Mouse (Mus musculus): ENCODE measurements at regions not wholly inside any gene's neighbourhood (a gene's known extent, or its start where the extent isn't known, plus 50 kb on each side); places are given as distances from the start of the nearest gene placed in this dataset.

DNA sequence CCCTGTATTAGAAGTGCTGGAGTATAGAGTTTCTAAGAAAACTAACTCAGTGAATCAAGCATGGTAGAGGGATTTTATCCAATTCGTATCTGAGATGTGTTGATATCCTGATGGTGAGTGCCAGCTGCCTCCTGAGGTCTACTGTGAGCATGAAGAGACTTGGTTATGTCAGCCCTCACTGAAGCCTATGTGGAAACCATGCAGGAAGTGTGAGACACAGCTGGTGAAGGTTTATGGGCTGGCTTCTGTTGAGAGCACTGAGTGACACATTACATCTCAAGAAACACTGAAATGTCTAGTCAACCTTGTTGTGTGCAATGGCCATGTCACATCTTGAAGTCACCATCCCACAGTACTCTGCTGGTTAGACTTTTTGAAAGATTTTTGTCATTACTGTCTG, 104.6 kb downstream of the Psmg1 start:
- no peak for DNase-seq (ENCODE audit: low spot score)

DNA sequence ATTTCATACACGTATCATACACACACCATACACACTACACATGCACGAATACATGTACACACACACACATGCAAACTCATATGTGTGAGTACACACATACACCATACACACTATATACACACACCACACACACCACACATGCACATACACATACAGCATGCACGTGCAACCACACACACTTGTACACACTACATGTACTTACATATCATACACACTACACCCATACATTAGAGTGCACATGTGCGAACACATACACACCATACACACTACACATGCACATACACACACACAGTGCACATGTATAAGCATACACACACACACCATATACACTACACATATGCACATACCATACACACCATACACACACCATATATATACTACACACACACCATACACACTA, 117.5 kb downstream of the Psmg1 start:
- no peak for DNase-seq (ENCODE audit: low spot score)

DNA sequence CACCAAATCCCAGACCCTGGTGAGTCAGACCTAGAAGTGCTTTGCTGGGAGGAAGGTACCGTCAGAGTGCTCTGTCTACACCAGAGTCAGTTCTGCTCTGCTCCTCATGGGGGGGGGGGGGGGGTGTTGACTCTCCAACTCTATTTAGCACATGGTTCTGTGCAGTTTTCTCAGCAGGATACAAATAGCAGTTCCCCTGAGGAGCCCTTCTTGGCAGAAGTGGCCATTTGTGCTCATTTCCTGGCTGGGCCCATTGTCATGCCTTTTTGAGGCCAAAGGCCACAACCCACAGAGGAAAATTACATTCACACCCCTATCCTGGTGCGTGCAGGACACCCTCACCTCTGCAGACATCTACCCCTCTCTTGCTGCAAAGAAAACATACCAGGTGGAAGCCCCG, 118.3 kb downstream of the Psmg1 start:
- no peak for DNase-seq (ENCODE audit: low spot score)

DNA sequence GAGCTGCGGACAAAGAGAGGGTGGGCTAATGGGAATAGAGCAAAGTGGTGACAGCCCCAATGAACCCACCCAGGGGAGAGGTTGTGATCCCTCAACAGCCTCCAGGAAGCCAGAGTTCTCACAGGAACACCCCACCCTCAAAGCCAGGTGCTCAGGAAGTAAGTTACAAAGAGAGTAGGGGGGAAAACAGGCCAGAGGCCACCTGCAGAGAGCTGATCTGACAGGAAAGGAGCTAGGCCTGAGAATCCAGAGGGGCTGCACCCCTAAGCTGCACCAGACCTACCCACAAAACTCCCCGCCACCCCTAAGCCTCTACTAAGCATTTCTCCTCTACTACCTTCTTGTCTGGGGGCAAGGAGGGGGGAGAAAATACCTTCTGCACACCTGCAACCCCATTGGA, 120.5 kb downstream of the Psmg1 start:
- DNase-seq (ENCODE audit: low spot score), result no peak

DNA sequence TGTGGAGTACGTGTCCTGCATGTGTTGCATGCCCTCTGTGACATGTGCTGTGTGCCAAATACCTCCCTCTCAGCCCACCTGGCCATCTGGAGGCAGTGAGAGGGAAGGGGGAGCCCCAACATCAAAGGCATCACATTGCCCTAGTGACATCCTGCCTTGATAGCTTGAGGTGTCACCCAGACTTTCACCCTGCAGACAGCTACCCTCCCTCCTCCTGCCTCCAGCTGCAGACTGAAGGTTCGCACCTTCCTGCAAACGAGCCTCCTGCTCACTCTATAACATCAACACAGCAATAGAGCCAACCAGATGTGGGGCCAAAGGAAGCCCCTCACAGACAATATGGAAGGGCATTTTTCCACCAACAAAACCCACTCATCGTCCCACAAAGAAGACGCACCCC, 121.3 kb downstream of the Psmg1 start:
- no peak for DNase-seq (ENCODE audit: low spot score)

DNA sequence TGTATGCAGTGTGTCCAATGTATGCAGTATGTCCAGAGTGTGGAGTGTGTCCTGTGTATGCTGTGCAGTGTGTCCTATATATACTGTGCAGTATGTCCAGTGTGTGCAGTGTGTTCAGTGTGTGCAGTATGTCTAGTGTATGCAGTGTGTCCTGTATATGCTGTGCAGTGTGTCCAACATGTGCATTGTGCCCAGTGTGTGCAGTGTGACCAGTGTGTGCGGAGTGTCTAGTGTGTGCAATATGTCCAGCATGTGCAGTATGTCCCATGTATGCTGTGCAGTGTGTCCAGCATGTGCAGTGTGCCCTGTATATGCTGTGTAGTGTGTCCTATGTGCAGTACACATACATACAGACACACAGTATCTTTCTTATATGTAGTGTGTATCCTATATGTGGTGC, 121.9 kb downstream of the Psmg1 start:
- DNase-seq (ENCODE audit: low spot score), result no peak

DNA sequence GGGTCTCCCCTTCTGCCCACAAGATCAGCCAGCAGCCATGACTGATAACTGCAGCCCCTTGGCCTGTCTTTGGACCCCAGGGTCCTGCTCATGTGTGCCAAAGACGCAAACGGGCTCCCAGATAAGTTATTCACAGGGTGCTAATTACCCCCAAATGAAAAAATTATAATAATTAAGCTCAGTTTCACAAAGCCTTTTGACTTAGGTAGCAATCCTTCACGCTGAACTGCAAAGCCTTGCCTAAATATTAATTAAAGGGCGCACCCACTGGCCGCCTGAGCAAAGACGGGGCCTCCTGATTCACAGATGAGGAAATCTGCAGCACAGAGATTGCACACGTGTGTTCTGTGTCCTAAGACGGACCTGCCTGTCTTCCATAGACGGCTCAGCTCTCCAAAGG, 123.2 kb downstream of the Psmg1 start:
- DNase-seq (ENCODE audit: low spot score), result no peak

DNA sequence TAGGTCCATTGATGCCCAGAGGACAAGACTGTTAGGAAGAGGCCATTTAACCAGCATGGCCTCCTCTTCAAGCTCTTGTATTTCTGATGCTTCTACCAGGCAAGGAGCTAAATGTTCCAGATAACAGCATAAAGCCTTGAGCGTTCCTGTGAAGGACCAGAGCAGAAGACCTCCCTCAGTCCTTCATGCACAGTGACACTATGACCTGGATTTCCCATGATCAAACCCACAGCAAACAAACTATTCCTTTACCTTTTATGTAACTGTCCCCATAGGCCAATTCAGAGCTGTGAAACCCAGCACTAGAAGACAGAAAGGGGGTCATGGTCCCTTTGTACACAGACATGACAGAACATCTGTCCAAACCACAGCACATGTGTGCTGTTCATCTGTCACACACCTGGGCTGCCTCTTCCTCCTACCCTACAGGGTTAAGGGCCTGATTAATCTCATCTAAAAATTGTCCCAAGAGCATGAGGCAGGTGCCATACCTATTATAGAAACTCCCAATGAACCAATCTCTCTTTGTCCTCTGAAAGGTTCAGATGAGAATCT, 123.8 kb downstream of the Psmg1 start:
- no peak for DNase-seq (ENCODE audit: low spot score)

DNA sequence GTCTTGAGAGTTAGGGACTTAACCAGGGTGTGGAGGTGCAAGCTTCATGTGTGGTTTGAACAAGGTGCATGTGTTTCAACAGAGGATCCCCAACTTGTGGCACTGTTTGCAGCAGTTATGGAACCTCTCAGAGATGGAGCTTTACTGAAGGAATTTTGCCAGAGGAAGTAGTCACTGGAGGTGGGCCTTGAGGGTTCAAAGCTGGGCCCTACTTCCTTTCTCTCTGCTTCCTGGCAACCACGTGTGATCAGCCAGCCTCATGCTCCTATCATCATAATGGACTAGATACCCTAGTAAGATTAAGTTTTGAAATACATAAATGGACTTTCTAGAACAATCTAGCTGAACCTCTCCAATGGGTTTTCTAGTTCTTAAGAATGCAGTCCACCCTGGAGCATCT, 125.2 kb downstream of the Psmg1 start:
- DNase-seq (ENCODE audit: low spot score), result no peak

DNA sequence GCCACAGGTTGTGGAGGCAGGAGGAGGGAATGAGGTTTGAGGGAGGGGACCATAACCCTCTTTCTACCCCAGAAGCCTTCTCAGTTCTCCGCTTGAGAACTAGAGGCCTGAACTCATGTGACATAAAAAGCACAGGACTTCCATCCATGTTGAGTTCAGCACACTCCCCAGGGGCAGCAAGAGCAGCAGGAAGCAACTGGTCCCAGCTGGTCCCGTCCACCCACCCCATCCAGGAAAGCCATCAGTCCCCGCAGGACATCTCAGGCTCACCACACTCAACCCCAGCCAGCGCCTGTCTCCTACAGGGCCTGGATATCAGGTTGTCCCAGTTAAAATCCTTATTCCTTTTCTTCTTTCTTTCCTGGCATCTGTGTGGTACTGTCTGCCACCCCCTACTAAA, 126.1 kb downstream of the Psmg1 start:
- DNase-seq (ENCODE audit: low spot score), result no peak

DNA sequence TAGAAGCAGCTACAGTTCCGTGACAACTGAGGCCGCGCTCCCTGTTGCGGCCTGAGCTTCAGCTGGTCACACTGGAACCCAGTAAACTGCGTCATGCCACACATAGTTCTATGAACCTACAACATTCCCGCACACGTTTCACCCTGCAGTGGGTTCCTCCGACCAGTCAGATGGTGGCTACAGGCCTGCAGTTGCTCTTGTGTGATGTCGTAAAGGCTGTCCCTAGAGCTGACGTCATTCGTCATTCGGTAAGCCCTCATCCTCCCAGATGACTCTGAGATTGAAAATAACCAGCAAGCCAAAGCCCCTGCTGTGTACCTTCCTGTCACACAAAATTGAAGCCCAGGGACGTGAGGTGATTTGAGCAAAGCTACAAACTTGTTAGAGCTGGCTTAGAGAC, 126.7 kb downstream of the Psmg1 start:
- DNase-seq (ENCODE audit: low spot score), result no peak

DNA sequence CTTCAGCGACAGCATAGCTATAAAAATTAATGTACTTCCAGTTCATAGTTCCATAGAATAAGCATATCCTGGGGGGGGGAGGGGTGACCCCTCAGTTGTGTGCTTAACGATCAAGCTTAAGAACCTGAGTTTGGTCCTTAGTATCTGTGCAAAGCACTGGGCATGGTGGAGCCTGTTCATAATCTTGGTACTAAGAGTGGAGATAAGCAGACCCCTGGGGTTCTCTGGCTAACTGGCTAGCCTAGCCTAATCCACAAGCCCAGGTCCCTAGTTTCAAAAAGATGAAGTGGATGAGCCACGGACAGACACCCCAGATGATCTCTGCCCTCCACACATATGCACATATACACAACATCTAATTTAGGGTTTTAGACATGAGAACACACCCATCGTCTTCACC, 127.2 kb downstream of the Psmg1 start:
- DNase-seq (ENCODE audit: low spot score), result no peak

DNA sequence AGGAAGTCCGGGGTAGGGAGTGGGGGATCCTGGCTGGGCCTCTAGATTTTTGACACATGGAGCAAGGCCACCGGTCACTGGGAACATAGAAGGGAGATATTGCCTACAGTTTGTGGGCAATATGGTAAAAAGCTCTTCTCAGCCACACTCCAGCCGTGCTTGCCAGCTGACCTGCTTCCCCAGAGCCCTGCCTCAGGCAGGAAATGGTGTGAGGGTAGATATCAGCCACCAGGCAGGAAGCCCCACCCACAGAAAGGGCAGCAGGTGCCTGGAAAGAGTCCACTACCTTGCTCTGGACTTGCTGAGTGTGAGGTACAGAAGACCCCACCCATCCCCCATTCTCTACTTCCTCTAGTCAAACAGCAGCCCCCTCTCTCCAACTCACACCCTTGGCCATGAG, 128.1 kb downstream of the Psmg1 start:
- DNase-seq (ENCODE audit: low spot score), result peak; percentile 19

DNA sequence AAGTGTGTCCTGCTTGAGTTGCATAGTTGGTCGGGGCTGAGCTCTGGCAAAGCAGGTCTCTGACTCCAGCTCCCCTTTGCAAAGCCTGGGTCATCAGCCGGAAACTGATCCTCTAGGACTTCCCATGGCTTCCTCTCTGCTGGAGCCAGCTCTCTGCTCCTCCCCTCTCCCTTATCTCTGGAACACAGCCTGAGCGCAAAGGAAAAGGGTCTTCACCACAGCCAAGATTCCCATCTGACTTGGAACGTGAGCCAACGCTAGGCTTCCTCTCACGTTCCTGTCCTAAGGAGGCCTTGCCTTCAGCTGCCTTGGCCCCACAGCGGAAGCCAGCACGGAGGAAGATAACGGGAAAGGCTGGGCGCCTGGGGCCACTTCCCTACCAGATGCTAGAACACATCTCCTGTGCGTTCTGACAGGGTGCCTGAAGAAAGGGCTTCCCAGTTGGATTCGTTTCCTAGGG, 129.5 kb downstream of the Psmg1 start:
- no peak for DNase-seq (ENCODE audit: low spot score)

DNA sequence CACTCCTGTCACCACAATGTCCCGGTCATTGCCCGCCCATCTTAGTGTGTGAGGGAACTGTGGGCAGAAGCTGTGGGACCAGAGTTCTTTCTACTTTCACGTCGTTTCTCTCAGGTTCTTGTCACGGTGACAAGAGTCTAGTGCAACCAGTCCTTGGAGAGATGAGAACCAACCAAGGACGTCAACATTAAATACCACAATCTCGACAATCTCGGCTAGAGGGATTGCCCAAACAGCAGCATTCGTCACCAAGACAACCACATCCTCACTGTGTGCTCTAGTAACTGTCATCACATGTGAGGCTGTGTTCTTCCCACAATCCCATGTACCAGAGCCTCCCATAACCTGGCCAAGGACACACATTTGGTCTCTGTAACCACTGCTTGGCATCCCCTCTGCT, 129.9 kb downstream of the Psmg1 start:
- DNase-seq (ENCODE audit: low spot score), result no peak

DNA sequence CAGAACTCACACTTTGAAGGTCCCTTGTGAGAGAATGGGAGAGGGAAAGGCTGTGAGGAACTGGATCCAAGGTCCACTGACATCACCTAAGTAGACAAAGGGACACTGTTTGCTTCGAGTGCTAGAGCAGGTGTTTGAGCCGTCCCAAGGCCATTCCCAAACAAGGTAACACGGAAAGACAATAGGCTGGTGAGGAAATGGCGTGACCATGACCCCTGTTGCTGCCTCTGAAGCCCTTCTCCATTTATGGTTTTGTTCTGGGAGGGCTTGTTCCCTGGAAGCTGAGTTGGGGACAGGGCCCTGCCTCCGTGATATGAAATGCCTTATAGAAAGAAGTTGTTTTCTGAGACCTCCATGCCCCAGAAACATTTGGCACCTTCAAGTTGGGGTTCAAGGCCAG, 130.6 kb downstream of the Psmg1 start:
- peak; percentile 40 for DNase-seq (ENCODE audit: low spot score)

DNA sequence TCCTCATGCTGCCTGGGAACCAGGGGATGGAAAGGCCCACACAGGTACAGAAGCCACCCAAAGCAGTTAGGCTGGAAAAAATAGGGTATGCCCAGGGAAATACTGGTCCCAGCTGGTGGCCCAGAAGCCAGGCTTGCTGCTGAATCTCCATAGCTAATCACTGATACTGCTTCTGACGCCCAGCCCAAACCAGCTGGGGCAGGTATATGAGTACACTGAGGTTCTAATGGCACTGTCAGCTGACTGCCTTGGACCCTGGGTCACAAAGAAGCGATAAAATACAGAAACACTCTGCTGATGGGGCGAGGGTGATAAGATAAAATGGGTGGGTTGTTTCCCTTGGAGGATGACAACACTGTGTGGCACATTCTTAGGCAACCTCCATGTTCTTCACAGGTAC, 133.4 kb downstream of the Psmg1 start:
- no peak for DNase-seq (ENCODE audit: low spot score)

DNA sequence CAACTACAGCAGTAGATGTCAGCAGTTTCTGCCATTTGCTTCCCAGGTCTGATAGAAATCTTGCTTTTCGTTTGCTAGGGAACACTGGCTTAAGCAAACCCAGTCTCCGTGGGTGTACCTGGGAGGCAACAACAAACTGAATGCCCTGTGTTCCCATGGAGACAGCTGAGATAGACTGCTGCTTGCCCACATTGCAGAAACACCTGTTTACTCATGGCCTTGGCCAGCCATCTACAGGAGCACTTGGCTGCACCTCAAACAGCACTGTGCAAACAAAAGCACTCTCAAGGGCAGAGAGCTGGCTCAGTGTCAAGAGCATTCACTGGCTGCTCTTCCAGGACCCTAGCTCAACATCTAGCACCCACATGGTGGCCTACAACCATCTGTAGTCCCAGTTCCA, 135.5 kb downstream of the Psmg1 start:
- DNase-seq (ENCODE audit: low spot score), result no peak

DNA sequence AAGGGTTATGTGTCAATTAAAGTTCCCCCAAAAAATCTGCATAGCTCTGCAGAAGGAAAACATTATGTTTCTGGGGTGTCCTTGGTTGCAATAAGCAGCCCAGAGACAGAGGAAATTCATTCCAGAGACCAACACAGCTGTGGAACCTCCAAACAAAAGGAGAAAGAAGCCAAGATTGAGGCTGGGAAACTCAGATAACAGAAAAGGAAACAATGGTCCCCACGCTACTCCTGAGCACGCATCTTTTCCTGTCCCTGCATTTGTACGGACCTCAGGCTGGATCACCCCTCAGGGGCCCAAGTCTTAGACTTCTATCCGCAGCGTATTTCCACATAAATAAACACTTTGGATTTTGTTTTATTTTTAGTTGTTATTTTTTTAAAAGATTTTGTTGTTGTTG, 138.9 kb downstream of the Psmg1 start:
- DNase-seq (ENCODE audit: low spot score), result no peak

DNA sequence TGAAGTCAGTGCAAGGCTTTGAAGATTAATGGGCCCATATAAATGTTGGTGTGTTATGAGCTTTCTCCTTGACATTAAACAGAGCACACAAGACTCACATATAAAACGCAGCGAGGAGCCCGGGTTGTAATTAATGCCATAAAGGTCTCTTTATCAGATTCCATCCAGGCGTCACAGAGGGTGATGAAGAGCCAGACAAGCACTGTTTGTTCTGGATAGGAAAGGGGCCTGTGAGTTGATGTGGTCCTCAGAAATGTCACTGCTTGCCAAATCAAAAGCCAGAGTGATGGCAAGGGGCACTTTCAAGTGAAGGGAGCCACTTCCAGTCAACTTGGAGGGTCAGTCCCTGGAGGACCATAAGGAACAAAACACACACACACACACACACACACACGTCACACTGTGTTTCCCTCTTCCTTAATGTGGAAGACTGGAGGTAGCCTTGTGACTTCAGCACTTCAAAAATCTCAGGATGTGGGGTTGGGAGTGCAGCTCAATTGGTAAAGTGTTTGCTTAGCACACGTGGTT, 142.1 kb downstream of the Psmg1 start:
- no peak for DNase-seq (ENCODE audit: low spot score)

DNA sequence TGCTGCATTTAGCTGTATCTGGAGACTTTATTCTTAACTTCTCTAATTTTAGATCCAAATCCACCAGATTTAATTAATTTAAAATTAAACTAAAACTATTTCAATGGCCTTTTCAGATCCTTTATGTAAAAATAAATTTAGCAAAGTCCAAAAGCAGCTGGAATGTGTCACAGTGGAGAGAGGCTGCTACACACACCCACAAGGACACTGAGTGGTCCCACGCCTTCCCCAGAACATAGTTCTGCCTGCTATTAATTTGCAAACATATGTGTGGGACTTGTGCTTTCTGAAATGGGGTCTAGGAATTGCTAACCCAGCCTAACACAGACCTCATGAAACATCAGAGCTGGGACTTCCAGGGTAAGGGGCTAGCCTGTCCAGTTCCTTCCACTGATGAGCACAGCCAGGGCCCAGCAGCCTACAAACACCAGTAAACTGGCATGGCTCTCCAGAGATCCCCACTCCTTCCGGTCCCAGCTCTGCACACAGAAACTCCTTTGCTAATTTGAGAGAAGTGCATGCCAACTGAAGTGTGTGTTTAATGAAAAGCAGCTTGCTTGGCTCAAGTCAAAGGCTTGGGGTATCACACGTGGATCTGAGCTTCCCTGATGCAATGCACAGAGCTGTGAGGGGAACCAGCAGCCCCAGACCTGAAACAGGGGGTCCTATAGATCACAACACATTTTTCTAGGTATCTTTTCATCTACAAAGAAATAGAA, 142.8 kb downstream of the Psmg1 start:
- DNase-seq (ENCODE audit: low spot score), result no peak

DNA sequence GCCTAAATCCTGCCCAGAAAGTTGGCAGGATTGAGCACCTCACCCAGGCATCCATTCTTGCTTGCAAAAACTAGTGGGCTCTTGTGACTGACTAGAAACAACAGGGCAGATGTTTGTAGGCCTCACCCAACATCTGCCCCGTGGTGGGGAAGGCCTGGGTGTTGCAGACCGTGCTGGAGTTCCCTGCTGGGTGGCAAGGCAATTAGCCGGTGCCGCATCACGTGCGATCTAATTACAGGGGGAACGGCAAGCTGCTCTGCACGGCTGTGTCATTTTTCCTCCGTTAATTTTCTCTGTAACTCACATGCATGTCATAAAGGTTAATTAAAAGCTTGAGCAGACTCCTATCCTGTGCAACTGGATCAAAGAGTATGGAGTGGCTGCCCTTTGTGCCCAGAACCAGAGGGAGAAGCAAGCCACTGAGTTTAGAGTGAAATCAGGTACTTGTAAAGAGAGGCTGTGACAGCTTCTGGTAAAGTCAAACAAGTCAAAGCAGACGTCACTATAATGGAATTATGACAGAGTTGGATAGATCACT, 143.5 kb downstream of the Ets2 start:
- DNase-seq (ENCODE audit: low spot score), result no peak

DNA sequence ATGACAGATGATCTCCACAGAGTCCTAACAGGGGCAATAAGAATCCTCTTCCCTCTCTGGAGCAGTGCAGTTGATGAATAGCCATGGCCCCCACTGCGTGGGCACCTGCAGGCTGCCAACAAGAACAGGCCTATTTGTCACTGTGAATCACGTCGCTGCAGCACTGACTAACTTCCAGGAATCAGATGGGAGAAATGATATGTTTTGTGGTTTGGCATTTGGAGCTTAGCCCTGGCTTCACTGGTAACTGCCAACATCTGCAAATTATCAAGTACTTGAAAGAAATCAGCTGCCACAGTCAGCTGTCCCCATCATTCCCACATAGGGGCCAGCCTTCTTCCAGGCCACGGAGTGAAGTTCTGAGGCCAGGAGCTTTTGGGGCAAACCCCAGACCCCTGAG, 142.8 kb downstream of the Ets2 start:
- no peak for DNase-seq (ENCODE audit: low spot score)

DNA sequence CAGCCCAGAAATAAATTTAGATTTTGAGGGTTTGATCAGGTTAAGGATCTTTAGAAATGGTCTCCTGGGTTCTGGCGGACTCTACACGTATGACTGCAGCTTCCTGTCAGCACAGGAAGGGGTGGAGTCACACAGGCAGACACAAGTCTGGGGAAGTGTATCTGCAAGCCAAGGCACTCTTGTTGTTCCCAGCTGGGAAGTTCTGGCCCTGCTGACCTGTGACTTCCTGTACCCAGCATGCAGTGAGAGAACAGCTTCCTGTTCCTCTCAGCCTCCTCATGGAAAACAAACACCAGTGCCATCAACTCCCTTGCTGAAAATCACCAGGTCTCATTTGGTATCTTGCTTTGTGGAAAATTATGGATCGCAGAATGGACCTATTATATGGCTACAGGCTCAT, 140.9 kb downstream of the Ets2 start:
- DNase-seq (ENCODE audit: low spot score), result peak; percentile 31

All from testis, postnatal 10 days (tissue).